ENCODE assay signal across 14 mouse cellular contexts in the genomic region with DNA sequence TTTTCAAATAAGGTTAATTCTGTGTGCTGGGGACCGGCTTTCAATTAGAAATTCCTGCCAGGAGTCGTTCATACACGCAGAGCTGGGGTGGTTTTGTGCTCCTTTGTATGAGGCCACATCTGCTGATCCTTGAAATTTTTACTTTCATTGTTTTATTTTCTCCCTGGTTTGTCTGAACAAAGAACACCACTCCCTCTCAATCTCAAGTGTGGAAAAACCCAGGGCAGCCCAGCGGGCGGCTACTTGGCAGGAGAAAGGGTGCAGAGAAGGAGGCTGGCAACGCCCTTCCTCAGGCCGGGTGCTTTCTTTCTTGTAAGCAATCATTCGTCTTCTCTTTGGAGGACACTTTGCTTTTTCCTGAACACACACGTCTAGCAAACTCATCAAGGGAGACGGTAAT.
DNase-seq lines count a peak whose midpoint lies in the region; ATAC-seq and TF ChIP-seq lines count a peak whose summit lies in the region.
"Had no signal": no experiment of that assay in that cellular context is flagged by ENCODE, and none has a peak within 500 bp of the region (broad histone marks: within the 10 kb centered on the region; RNA-seq: fewer than 3 reads in every experiment).

No protein-coding gene starts in this region.

- no peak for ATAC-seq in forebrain, embryonic 11.5 days (replicated peaks; ENCODE audit: low FRiP score)
- no peak for ATAC-seq in kidney, embryonic 15.5 days (replicated peaks; ENCODE audit: low FRiP score)
- ATAC-seq: inflammation-experienced regulatory T-cells, adult 6 months had no signal

- no peak overlapping the region for H3K4me2 ChIP-seq in forebrain, embryonic 11.5 days (ENCODE audit: low read depth, low read length, severe bottlenecking)
- no peak overlapping the region for H3K4me2 ChIP-seq in kidney, embryonic 15.5 days
- H3K4me2 ChIP-seq: embryonic facial prominence, embryonic 15.5 days had no signal

- no peak for TF ChIP-seq POLR2A in brain, embryonic 14.5 days (IDR thresholded peaks at IDR 0.05; ENCODE audit: borderline replicate concordance, extremely low read depth, insufficient read depth, insufficient read length, poor library complexity, severe bottlenecking)

- H3K4me1 ChIP-seq in forebrain, embryonic 11.5 days (replicated peaks; ENCODE audit: control insufficient read depth, insufficient read depth, low read length): no peaks in the 10 kb centered on the region; the same call in 1 of the 2 replicates
- peaks cover 8% of the 10 kb centered on the region for H3K4me1 ChIP-seq in forebrain, embryonic 10.5 days
- H3K4me1 ChIP-seq in kidney, embryonic 15.5 days: no peaks in the 10 kb centered on the region
- H3K4me1 ChIP-seq: embryonic facial prominence, embryonic 15.5 days had no signal

- 78% methylated on average over 10 of the region's 10 CpGs for WGBS in forebrain, embryonic 11.5 days
- 84% methylated on average over 10 of the region's 10 CpGs for WGBS in forebrain, embryonic 10.5 days
- 79% methylated on average over 10 of the region's 10 CpGs for WGBS in kidney, embryonic 15.5 days

- TF ChIP-seq CTCF in brain, embryonic 14.5 days (IDR thresholded peaks at IDR 0.05; ENCODE audit: borderline replicate concordance, extremely low read depth, insufficient read depth, insufficient read length): no peak

- no peak overlapping the region for H3K4me3 ChIP-seq in forebrain, embryonic 11.5 days (ENCODE audit: low read depth, low read length)
- H3K4me3 ChIP-seq in forebrain, embryonic 10.5 days: no peak overlapping the region
- no peak overlapping the region for H3K4me3 ChIP-seq in kidney, embryonic 15.5 days (replicated peaks)
- H3K4me3 ChIP-seq: embryonic facial prominence, embryonic 15.5 days had no signal

- H3K27me3 ChIP-seq in forebrain, embryonic 11.5 days (ENCODE audit: control insufficient read depth, insufficient read depth, low read length): no peaks in the 10 kb centered on the region
- no peaks in the 10 kb centered on the region for H3K27me3 ChIP-seq in forebrain, embryonic 10.5 days (ENCODE audit: poor library complexity, severe bottlenecking)
- no peaks in the 10 kb centered on the region for H3K27me3 ChIP-seq in kidney, embryonic 15.5 days
- H3K27me3 ChIP-seq: embryonic facial prominence, embryonic 15.5 days had no signal

- H3K9me3 ChIP-seq in forebrain, embryonic 11.5 days (ENCODE audit: control insufficient read depth, low read length): no peaks in the 10 kb centered on the region; the same call in 1 of the 2 replicates
- H3K9me3 ChIP-seq in forebrain, embryonic 10.5 days: no peaks in the 10 kb centered on the region
- no peaks in the 10 kb centered on the region for H3K9me3 ChIP-seq in kidney, embryonic 15.5 days (replicated peaks)
- H3K9me3 ChIP-seq: embryonic facial prominence, embryonic 15.5 days had no signal

- H3K27ac ChIP-seq in forebrain, embryonic 11.5 days (ENCODE audit: low read depth, low read length): no peak overlapping the region
- H3K27ac ChIP-seq in forebrain, embryonic 10.5 days: no peak overlapping the region
- H3K27ac ChIP-seq in kidney, embryonic 15.5 days: no peak overlapping the region
- H3K27ac ChIP-seq: embryonic facial prominence, embryonic 15.5 days; macrophage had no signal

- peak; percentile 47 for DNase-seq in forebrain, embryonic 11.5 days (ENCODE audit: low spot score)
- DNase-seq in forebrain, embryonic 10.5 days (ENCODE audit: extremely low spot score, low spot score): no peak
- peak; percentile 20 for DNase-seq in kidney, postnatal 10 days
- DNase-seq in brain, embryonic 14.5 days (ENCODE audit: low read depth): peak; percentile 58
- peak; percentile 81 for DNase-seq in lung, postnatal 36 days
- no peak for DNase-seq in spleen, adult 12 weeks (ENCODE audit: low spot score)
- DNase-seq in c-Kit-positive CD71-positive TER-119-positive erythroid progenitor cells, embryonic 14.5 days (ENCODE audit: low spot score): no peak
- DNase-seq: cerebellum, adult 11-12 months; layer of hippocampus, postnatal 36 days; midbrain, embryonic 14.5 days had no signal

- no peak overlapping the region for H3K9ac ChIP-seq in forebrain, embryonic 11.5 days (ENCODE audit: low read length)
- H3K9ac ChIP-seq in kidney, embryonic 15.5 days: no peak overlapping the region
- H3K9ac ChIP-seq: embryonic facial prominence, embryonic 15.5 days had no signal

- H3K36me3 ChIP-seq in forebrain, embryonic 11.5 days (ENCODE audit: control insufficient read depth, insufficient read depth, low read length): no peaks in the 10 kb centered on the region
- H3K36me3 ChIP-seq in forebrain, embryonic 10.5 days (replicated peaks): no peaks in the 10 kb centered on the region
- H3K36me3 ChIP-seq in kidney, embryonic 15.5 days: no peaks in the 10 kb centered on the region
- H3K36me3 ChIP-seq: embryonic facial prominence, embryonic 15.5 days had no signal

Comparison
In these comparisons a context has a peak if more than half of its experiments do, and no peak if none do; other contexts are left out.
1. DNase-seq: peak in forebrain, embryonic 11.5 days (single experiment), kidney, postnatal 10 days (single experiment), brain, embryonic 14.5 days (single experiment) and lung, postnatal 36 days (single experiment); none in forebrain, embryonic 10.5 days (single experiment), spleen, adult 12 weeks (single experiment) and c-Kit-positive CD71-positive TER-119-positive erythroid progenitor cells, embryonic 14.5 days (single experiment).